Mouse (Mus musculus): ENCODE data around the gene Nbas.

The Nbas gene

DNA sequence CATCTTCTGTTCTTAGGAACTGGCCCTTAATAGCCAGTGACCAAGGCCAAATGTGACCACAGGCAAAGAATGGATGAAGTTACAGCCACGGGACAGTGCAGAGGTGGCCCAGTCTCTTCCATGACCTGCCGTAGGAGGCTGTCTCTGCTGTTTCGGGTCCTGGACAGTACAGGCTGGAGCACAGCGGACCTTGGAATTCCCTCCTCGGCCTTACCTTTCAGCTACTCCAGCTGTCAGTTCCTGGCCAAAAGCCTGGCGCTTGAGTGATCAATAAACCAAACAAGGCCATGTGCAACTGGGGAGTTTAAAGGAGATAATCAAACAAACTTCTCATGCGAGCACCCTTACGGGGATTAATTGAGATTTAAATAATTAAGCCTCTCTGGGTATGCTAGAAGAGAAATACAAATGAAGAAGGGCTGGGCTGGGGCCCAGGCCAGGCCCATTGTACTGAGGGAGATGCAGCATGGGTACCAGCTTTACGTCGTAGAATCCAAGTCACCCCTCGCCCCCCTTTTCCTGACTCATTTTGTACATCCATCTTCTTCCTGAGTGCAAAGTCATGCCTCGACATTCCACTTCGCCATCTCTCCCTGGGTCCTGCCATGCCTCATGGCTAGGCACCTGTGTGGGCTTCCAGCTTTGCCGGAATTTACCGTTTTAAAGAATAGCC is 353.4 kb downstream of the Nbas start:
- no peak for DNase-seq (ENCODE audit: low read depth)

DNA sequence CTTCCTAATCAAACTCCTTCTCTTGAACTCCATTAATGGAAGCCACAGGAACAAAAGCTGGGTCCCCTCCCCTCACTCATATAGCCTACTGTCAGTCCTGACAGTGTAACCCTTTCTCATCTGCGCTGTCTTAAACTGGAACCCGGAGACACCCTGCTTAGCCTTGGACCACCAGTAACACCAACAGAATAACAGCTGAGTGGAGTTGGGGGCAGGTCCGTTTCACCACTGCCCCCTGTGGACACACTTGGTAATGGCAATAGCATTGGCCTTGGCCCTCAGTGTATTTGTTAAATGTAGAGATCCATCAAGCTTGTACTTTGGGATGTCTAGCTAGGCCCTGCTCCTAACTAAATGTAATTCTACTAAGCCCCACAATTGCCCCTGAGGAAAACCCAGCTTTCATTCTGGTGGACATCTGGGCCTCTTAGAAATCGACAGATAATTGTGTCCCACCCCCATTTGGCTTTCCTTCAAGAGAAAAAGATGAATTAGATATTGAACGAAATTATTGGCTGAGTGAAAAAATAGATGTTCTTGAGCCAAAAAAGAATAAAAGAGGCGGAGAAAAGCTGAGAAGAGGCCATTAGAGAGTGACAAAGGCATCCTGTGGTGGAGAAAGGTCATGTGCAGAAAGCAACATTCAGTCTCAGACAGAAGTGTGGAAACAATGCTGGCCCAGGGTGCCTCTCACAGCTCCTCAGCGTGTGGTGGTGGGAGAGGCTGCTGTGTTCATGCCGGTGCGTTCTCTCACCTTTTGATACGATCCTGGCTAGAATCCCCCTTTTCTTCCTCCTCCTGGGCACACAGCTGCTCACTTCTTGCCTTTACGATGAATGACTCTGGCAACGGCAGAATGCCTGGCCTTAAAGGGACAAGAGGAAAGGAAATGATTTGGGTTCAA is 358.1 kb downstream of the Nbas start:
- no peak for DNase-seq (ENCODE audit: low read depth)

Data from c-Kit-positive CD71-positive TER-119-negative erythroid progenitor cells, embryonic 14.5 days (primary cell).